Mouse (Mus musculus): ENCODE measurements around the gene Evi5l. TPM values are rescaled to one million over a fixed set of nuclear protein-coding genes. Genes with fewer than 3 reads are reported as not detected.
A peak's percentile ranks its signal among the peaks of the same experiment; 100 is the strongest.

Gene Evi5l
- polyA plus RNA-seq, 1 experiment from 2014 or later = 28.1 TPM

DNA sequence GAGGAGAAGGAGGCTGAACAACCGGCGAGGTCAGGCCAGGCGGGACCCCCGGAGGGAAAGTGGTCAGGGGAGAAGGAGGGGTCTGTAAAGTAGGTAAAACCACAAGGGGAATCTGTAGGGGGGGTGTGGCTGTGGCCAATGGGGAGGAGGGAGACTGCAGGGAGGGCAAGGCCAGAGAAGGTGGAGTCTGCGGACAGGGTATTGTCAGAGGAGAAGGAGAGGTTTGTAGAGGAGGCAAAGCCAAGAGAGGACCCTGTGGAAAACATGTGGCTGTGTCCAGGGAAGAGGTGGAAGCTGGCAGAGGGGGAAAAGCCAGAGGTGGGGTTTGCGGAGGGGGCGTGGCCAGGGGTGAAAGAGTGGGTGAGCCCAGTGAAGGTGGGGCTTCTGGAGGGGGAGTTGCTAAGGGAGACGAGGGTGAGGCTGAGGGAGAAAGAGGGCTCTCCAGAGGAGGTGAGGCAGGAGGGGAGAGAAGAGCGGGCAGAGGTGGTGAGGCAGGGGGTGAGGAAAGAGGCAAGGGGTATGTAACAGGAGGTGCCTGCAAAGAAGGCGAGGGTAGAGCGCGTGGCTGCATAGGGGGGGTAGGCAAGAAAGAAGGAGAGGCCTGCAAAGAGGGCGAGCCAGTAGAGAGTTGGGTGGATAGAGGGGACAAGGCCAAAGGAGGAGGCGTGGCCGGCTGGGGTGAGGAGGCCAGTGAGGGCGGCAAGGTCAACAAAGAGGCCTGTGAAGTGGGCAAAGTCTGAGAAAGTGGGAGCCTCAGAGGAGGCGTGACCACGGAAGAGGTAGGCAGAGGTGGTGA lies 47.0 kb downstream of the Evi5l start:
- Histone ChIP-seq H3K9ac (ENCODE audit: low read depth, low read length) (peak overlapping the region; percentile 3), H3K27me3 (ENCODE audit: control insufficient read depth, insufficient read depth, low read length) (peaks cover 2% of the 10 kb centered on the region; the same call in 1 of the 2 replicates), H3K27ac (ENCODE audit: low read depth, low read length) (no peak overlapping the region), H3K4me2 (replicated peaks; ENCODE audit: low read depth, low read length) (peak overlapping the region; percentile 78), H3K9me3 (ENCODE audit: control insufficient read depth, low read length) (no peaks in the 10 kb centered on the region), H3K36me3 (ENCODE audit: control insufficient read depth, insufficient read depth, low read length) (peaks cover 7% of the 10 kb centered on the region; the same call in 1 of the 2 replicates), H3K4me1 (replicated peaks; ENCODE audit: control insufficient read depth, insufficient read depth, low read length) (peaks cover 10% of the 10 kb centered on the region), H3K4me3 (ENCODE audit: low read depth, low read length) (peak overlapping the region; percentile 30)
- WGBS = under 1% methylated on average over 17 of the region's 18 CpGs
- ATAC-seq (ENCODE audit: low FRiP score) = peak; percentile 15
- peak; percentile 47 for DNase-seq (ENCODE audit: low spot score)

DNA sequence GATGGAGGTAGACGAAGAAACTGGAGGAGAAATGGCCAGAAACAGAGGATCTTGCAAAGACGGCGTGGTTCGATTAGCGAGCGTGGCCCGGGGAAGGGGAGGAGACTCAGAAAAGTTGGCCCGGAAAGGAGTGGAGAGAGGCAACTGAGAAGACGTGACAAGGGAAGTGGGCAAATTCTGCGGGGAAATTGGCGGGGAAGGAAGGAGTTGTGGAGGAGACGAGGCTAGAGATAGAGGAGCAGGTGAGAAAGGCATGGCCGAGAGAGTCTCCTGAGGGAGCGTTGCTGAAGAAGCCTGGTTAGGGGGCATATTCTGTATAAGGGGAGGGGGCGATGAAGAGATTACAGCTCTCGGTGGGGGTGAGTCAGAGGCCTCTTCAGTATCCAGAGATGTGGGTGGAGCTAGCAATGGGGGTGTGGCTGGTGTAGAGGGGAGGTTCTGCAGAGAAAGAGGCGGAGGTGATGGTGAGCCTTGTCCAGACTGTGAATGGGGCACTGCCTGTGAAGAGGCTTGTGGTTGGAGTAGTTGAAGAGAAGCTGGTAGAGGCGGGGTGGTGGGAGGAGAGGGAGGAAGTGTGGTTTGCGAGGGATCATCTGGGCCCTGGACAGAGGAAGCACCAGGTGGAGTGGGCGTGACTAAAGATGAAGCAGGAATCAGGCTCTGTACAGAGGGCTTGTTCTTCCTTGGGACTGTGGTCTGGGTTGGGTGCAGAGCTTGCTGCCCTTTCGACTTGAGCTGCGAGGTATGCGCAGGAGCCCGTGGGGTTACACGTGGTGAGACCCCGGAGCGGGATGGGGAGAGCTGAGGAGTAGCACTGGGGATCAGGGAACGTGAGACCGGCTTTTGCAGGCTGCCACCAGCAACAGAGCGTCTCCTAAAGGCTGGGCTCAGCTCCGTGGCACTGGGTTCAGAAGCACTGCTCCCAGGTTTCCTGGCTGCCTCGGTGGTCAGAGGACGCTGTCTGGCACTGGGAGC lies 47.9 kb downstream of the Evi5l start:
- peaks cover 2% of the 10 kb centered on the region; the same call in 1 of the 2 replicates for H3K27me3 ChIP-seq (ENCODE audit: control insufficient read depth, insufficient read depth, low read length)
- peaks cover 7% of the 10 kb centered on the region; the same call in 1 of the 2 replicates for H3K36me3 ChIP-seq (ENCODE audit: control insufficient read depth, insufficient read depth, low read length)
- no peaks in the 10 kb centered on the region for H3K9me3 ChIP-seq (ENCODE audit: control insufficient read depth, low read length)
- no peak overlapping the region for H3K27ac ChIP-seq (ENCODE audit: low read depth, low read length)
- 0 out of 2 replicates have a peak overlapping the region, but pooled peaks have one; percentile 14 for H3K4me3 ChIP-seq (ENCODE audit: low read depth, low read length)
- 11% methylated on average over 33 of the region's 33 CpGs for WGBS
- peaks cover 10% of the 10 kb centered on the region for H3K4me1 ChIP-seq (replicated peaks; ENCODE audit: control insufficient read depth, insufficient read depth, low read length)
- DNase-seq (ENCODE audit: low spot score) = peak; percentile 47
- ATAC-seq (ENCODE audit: low FRiP score) = peak; percentile 12; the same call in 1 of the 2 replicates
- H3K4me2 ChIP-seq (replicated peaks; ENCODE audit: low read depth, low read length) = peak overlapping the region; percentile 78
- no peak overlapping the region for H3K9ac ChIP-seq (ENCODE audit: low read depth, low read length)

- Histone ChIP-seq H3K36me3 (ENCODE audit: control insufficient read depth, insufficient read depth, low read length) (no peaks in the 10 kb centered on the region), H3K27ac (ENCODE audit: low read depth, low read length) (peak overlapping the region; percentile 83; the same call in 1 of the 2 replicates), H3K9me3 (ENCODE audit: control insufficient read depth, low read length) (no peaks in the 10 kb centered on the region), H3K4me3 (ENCODE audit: low read depth, low read length) (peak overlapping the region; percentile 65), H3K9ac (ENCODE audit: low read depth, low read length) (peak overlapping the region; percentile 91), H3K27me3 (ENCODE audit: control insufficient read depth, insufficient read depth, low read length) (peaks cover 2% of the 10 kb centered on the region; the same call in 1 of the 2 replicates), H3K4me1 (replicated peaks; ENCODE audit: control insufficient read depth, insufficient read depth, low read length) (peaks cover 10% of the 10 kb centered on the region), H3K4me2 (replicated peaks; ENCODE audit: low read depth, low read length) (peak overlapping the region; percentile 78)
- ATAC-seq (ENCODE audit: low FRiP score) = peak; percentile 3
- no peak for DNase-seq (ENCODE audit: low spot score)
- 6% methylated on average over 18 of the region's 18 CpGs for WGBS
Measured at GRCm38 (mm10) chr8:4216296-4216695, 49.9 kb downstream of the Evi5l start.

GRCm38 (mm10) chr8:4216791-4217621 lies 50.6 kb downstream of the Evi5l start, which contains the start of gene Prr36:
Prr36 (minus strand) TSS chr8:4217459.
- Histone ChIP-seq H3K4me2 (replicated peaks; ENCODE audit: low read depth, low read length) (peak within 1 kb of the TSS; percentile 78), H3K4me1 (replicated peaks; ENCODE audit: control insufficient read depth, insufficient read depth, low read length) (peaks cover 10% of the 10 kb centered on the region), H3K9me3 (ENCODE audit: control insufficient read depth, low read length) (no peaks in the 10 kb centered on the region), H3K9ac (ENCODE audit: low read depth, low read length) (peak within 1 kb of the TSS; percentile 91), H3K27me3 (ENCODE audit: control insufficient read depth, insufficient read depth, low read length) (peaks cover 2% of the 10 kb centered on the region; the same call in 1 of the 2 replicates), H3K27ac (ENCODE audit: low read depth, low read length) (peak within 1 kb of the TSS; percentile 83), H3K36me3 (ENCODE audit: control insufficient read depth, insufficient read depth, low read length) (no peaks in the 10 kb centered on the region), H3K4me3 (ENCODE audit: low read depth, low read length) (peak within 1 kb of the TSS; percentile 65)
- under 1% methylated on average over 39 of the region's 44 CpGs for WGBS
- ATAC-seq (ENCODE audit: low FRiP score) (peak; percentile 92), DNase-seq (ENCODE audit: low spot score) (peak; percentile 87)

- Histone ChIP-seq H3K27ac (ENCODE audit: low read depth, low read length) (no peak overlapping the region), H3K4me2 (replicated peaks; ENCODE audit: low read depth, low read length) (no peak overlapping the region), H3K4me1 (replicated peaks; ENCODE audit: control insufficient read depth, insufficient read depth, low read length) (peaks cover under 1% of the 10 kb centered on the region; the same call in 1 of the 2 replicates), H3K36me3 (ENCODE audit: control insufficient read depth, insufficient read depth, low read length) (no peaks in the 10 kb centered on the region), H3K27me3 (ENCODE audit: control insufficient read depth, insufficient read depth, low read length) (no peaks in the 10 kb centered on the region; the same call in 1 of the 2 replicates), H3K9ac (ENCODE audit: low read depth, low read length) (no peak overlapping the region), H3K4me3 (ENCODE audit: low read depth, low read length) (no peak overlapping the region), H3K9me3 (ENCODE audit: control insufficient read depth, low read length) (no peaks in the 10 kb centered on the region)
- no peak for DNase-seq (ENCODE audit: low spot score)
- no peak for ATAC-seq (ENCODE audit: low FRiP score)
- WGBS = 92% methylated on average over 3 of the region's 3 CpGs
Measured at GRCm38 (mm10) chr8:4219617-4220016, 53.2 kb downstream of the Evi5l start.

- no peak for ATAC-seq (ENCODE audit: low FRiP score)
- H3K4me1 ChIP-seq (replicated peaks; ENCODE audit: control insufficient read depth, insufficient read depth, low read length) = no peaks in the 10 kb centered on the region; the same call in 1 of the 2 replicates
- H3K9ac ChIP-seq (ENCODE audit: low read depth, low read length) = no peak overlapping the region
- no peak overlapping the region for H3K27ac ChIP-seq (ENCODE audit: low read depth, low read length)
- no peak overlapping the region for H3K4me3 ChIP-seq (ENCODE audit: low read depth, low read length)
- H3K36me3 ChIP-seq (ENCODE audit: control insufficient read depth, insufficient read depth, low read length) = no peaks in the 10 kb centered on the region
- H3K27me3 ChIP-seq (ENCODE audit: control insufficient read depth, insufficient read depth, low read length) = peaks cover 2% of the 10 kb centered on the region; the same call in 1 of the 2 replicates
- no peaks in the 10 kb centered on the region for H3K9me3 ChIP-seq (ENCODE audit: control insufficient read depth, low read length)
- no peak overlapping the region for H3K4me2 ChIP-seq (replicated peaks; ENCODE audit: low read depth, low read length)
- no peak for DNase-seq (ENCODE audit: low spot score)
Measured at GRCm38 (mm10) chr8:4222059-4222458, 55.7 kb downstream of the Evi5l start.

DNA sequence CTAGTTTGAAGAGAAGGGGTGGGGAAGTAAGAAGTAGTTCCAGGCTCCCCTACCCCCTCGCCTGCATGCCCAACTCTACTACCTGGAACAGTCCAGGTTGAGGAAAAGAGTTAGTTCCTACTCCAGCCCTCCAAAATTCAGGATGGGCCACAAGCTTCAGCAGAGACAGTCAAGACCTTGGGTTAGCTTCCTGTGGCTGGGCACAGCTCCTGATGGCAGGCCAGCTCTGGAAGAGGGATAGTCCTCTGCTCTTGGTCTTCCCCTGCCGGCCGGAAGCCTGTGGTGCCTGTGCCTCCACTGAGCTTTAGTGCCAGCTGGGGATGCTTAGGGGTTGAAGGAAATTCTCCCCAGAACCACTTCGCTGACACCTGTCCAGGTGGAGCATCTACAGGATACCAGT lies 60.0 kb downstream of the Evi5l start:
- no peak for ATAC-seq (ENCODE audit: low FRiP score)
- H3K9me3 ChIP-seq (ENCODE audit: control insufficient read depth, low read length) = no peaks in the 10 kb centered on the region
- no peak overlapping the region for H3K9ac ChIP-seq (ENCODE audit: low read depth, low read length)
- H3K36me3 ChIP-seq (ENCODE audit: control insufficient read depth, insufficient read depth, low read length) = no peaks in the 10 kb centered on the region
- no peak overlapping the region for H3K4me3 ChIP-seq (ENCODE audit: low read depth, low read length)
- H3K4me2 ChIP-seq (replicated peaks; ENCODE audit: low read depth, low read length) = peak overlapping the region; percentile 20; the same call in 1 of the 2 replicates
- H3K27ac ChIP-seq (ENCODE audit: low read depth, low read length) = no peak overlapping the region
- peaks cover 10% of the 10 kb centered on the region for H3K27me3 ChIP-seq (ENCODE audit: control insufficient read depth, insufficient read depth, low read length)
- H3K4me1 ChIP-seq (replicated peaks; ENCODE audit: control insufficient read depth, insufficient read depth, low read length) = no peaks in the 10 kb centered on the region; the same call in 1 of the 2 replicates
- no peak for DNase-seq (ENCODE audit: low spot score)
- WGBS = 25% methylated on average over 4 of the region's 4 CpGs

All from hindbrain, embryonic 11.5 days (tissue).